ENCODE assay signal across 22 mouse cellular contexts in the genomic region with DNA sequence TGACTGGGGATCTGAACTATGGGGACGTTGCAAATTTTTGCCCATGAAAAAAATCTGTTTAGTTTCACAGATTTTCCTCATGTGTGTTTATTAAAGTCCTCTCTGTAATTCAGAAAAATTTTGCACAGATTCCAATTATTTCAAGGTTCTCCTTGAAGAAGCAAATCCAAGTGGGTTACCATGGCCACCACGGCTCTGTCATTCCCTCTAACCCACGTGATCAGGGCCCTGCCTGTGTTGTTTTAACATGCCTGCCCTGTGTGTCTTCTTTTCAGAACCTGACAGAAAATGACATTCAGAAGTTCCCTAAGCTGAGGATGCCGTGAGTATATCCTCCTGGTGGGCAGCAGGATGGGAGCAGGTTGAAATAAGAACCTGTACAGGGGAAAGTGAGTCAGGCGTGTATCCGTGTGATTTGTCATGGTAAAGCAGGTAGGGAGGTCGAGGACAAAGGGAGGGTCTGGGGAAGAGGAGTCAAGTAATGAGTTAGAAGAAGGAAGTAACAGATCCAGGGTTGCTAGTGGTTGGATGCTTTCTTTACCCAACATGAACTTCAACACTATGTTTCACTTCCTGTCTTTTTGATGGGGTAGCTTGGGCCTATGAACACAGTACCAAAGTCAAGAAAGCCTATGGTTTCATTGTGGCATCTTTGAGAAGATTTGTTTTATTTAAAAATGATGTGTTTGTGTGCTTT. TPM values are rescaled to one million over a fixed set of nuclear protein-coding genes. Genes with fewer than 3 reads are reported as not detected.
DNase-seq lines count a peak whose midpoint lies in the region; ATAC-seq and TF ChIP-seq lines count a peak whose summit lies in the region.
"Had no signal": no experiment of that assay in that cellular context is flagged by ENCODE, and none has a peak within 500 bp of the region (broad histone marks: within the 10 kb centered on the region; RNA-seq: fewer than 3 reads in every experiment).

No protein-coding gene starts in this region.

- no peak overlapping the region for H3K9ac ChIP-seq in midbrain, postnatal 0 days (replicated peaks; ENCODE audit: low read length, poor library complexity, severe bottlenecking)
- no peak overlapping the region for H3K9ac ChIP-seq in midbrain, embryonic 13.5 days (replicated peaks)
- H3K9ac ChIP-seq: embryonic facial prominence, embryonic 12.5 days; hindbrain, embryonic 15.5 days; kidney, embryonic 15.5 days; liver, embryonic 12.5 days; midbrain, embryonic 12.5 days; stomach, embryonic 15.5 days had no signal

- H3K27ac ChIP-seq in midbrain, postnatal 0 days (ENCODE audit: low read depth, low read length): no peak overlapping the region
- no peak overlapping the region for H3K27ac ChIP-seq in midbrain, embryonic 13.5 days
- peak overlapping the region; percentile 59 for H3K27ac ChIP-seq in bone marrow macrophage, adult 2 months (ENCODE audit: insufficient read depth, low read depth, low read length)
- H3K27ac ChIP-seq: embryonic facial prominence, embryonic 12.5 days; hindbrain, embryonic 15.5 days; kidney, embryonic 15.5 days; liver, embryonic 12.5 days; midbrain, embryonic 12.5 days; stomach, embryonic 15.5 days had no signal

- DNase-seq in midbrain, postnatal 0 days (ENCODE audit: low spot score): peak; percentile 32
- peak; percentile 48 for DNase-seq in CD4-positive, CD25-positive, alpha-beta regulatory T cell, adult 2 months (ENCODE audit: low read depth, low spot score)
- DNase-seq in naive thymus-derived CD4-positive, alpha-beta T cell, adult 2 months (ENCODE audit: low read depth): peak; percentile 64
- no peak for DNase-seq in urinary bladder, adult 2 months (ENCODE audit: low spot score)
- DNase-seq in gastrocnemius, postnatal 14 days: no peak
- DNase-seq: cerebellum, adult 11 months; cerebellum, postnatal 36 days; heart, adult 18-20 months; thymus, postnatal 36 days had no signal

- no peaks in the 10 kb centered on the region for H3K27me3 ChIP-seq in midbrain, postnatal 0 days (ENCODE audit: insufficient read depth, low read length)
- H3K27me3 ChIP-seq in midbrain, embryonic 13.5 days: no peaks in the 10 kb centered on the region
- H3K27me3 ChIP-seq: embryonic facial prominence, embryonic 12.5 days; hindbrain, embryonic 15.5 days; kidney, embryonic 15.5 days; liver, embryonic 12.5 days; midbrain, embryonic 12.5 days; stomach, embryonic 15.5 days had no signal

- no peak overlapping the region for H3K4me3 ChIP-seq in midbrain, postnatal 0 days (ENCODE audit: low read depth, low read length)
- no peak overlapping the region for H3K4me3 ChIP-seq in midbrain, embryonic 13.5 days (replicated peaks)
- no peak overlapping the region for H3K4me3 ChIP-seq in bone marrow macrophage, adult 2 months (ENCODE audit: insufficient read depth, low read length)
- H3K4me3 ChIP-seq: embryonic facial prominence, embryonic 12.5 days; hindbrain, embryonic 15.5 days; kidney, embryonic 15.5 days; liver, embryonic 12.5 days; midbrain, embryonic 12.5 days; stomach, embryonic 15.5 days had no signal

- H3K4me1 ChIP-seq in midbrain, postnatal 0 days (ENCODE audit: insufficient read depth, low read length): no peaks in the 10 kb centered on the region
- H3K4me1 ChIP-seq in midbrain, embryonic 13.5 days (replicated peaks): no peaks in the 10 kb centered on the region
- peaks cover 78% of the 10 kb centered on the region for H3K4me1 ChIP-seq in bone marrow macrophage, adult 2 months (ENCODE audit: control insufficient read depth, insufficient read depth, low read length)
- H3K4me1 ChIP-seq: embryonic facial prominence, embryonic 12.5 days; hindbrain, embryonic 15.5 days; kidney, embryonic 15.5 days; midbrain, embryonic 12.5 days; stomach, embryonic 15.5 days had no signal

- no peaks in the 10 kb centered on the region for H3K36me3 ChIP-seq in midbrain, postnatal 0 days (ENCODE audit: insufficient read depth, low read length)
- no peaks in the 10 kb centered on the region for H3K36me3 ChIP-seq in midbrain, embryonic 13.5 days
- H3K36me3 ChIP-seq: embryonic facial prominence, embryonic 12.5 days; hindbrain, embryonic 15.5 days; kidney, embryonic 15.5 days; liver, embryonic 12.5 days; midbrain, embryonic 12.5 days; stomach, embryonic 15.5 days had no signal

- ATAC-seq in midbrain, postnatal 0 days (ENCODE audit: low FRiP score): no peak
- ATAC-seq in midbrain, embryonic 13.5 days: no peak
- ATAC-seq: liver, embryonic 12.5 days; lung, postnatal 0 days had no signal

- no peak overlapping the region for H3K4me2 ChIP-seq in midbrain, postnatal 0 days (ENCODE audit: low read depth, low read length, poor library complexity, severe bottlenecking)
- H3K4me2 ChIP-seq in midbrain, embryonic 13.5 days (replicated peaks): no peak overlapping the region
- H3K4me2 ChIP-seq: embryonic facial prominence, embryonic 12.5 days; hindbrain, embryonic 15.5 days; kidney, embryonic 15.5 days; liver, embryonic 12.5 days; midbrain, embryonic 12.5 days; stomach, embryonic 15.5 days had no signal

- intact Hi-C loops in gastrocnemius, postnatal 14 days (cut with DNase I; ENCODE audit: low total_unique reads): no loop called here

- TF ChIP-seq POLR2A in bone marrow macrophage, adult 2 months (IDR thresholded peaks at IDR 0.05; ENCODE audit: borderline replicate concordance, low read depth, low read length): no peak

- whole genome bisulfite sequencing in midbrain, postnatal 0 days: 64% methylated on average over 7 of the region's 7 CpGs
- 82% methylated on average over 7 of the region's 7 CpGs for WGBS in midbrain, embryonic 13.5 days

- no peaks in the 10 kb centered on the region for H3K9me3 ChIP-seq in midbrain, postnatal 0 days (ENCODE audit: low read length)
- no peaks in the 10 kb centered on the region for H3K9me3 ChIP-seq in midbrain, embryonic 13.5 days
- H3K9me3 ChIP-seq: embryonic facial prominence, embryonic 12.5 days; hindbrain, embryonic 15.5 days; kidney, embryonic 15.5 days; liver, embryonic 12.5 days; midbrain, embryonic 12.5 days; stomach, embryonic 15.5 days had no signal

- TF ChIP-seq CTCF in midbrain, postnatal 0 days (IDR thresholded peaks at IDR 0.05): no peak
- TF ChIP-seq CTCF in bone marrow macrophage, adult 2 months (IDR thresholded peaks at IDR 0.05; ENCODE audit: low read depth, low read length): no peak

RNA-seq across cellular contexts. Expression of a gene that starts 7.5 kb away (rescaled TPM):
- total RNA-seq in midbrain, postnatal 0 days (2014; rRNA removed): 1.6 and 2.7 TPM in 2 replicates
- 3.8 and 4.9 TPM in 2 replicates for polyA plus RNA-seq in midbrain, postnatal 0 days (2015; fragmentation: Nextera tagmentation; extraction: Ambion mirVana)
- 1.2 and 1.5 TPM in 2 replicates for polyA plus RNA-seq in midbrain, embryonic 13.5 days (2015; fragmentation: Nextera tagmentation; extraction: Ambion mirVana)
- 96.8 and 118 TPM in 2 replicates for polyA plus RNA-seq in bone marrow macrophage, adult 2 months (2012; ENCODE audit: insufficient read depth, insufficient read length, missing spikeins)
- 4.0 and 5.0 TPM in 2 replicates for polyA plus RNA-seq in urinary bladder, adult 2 months (2012; rRNA removed)
- total RNA-seq in gastrocnemius, postnatal 14 days (2021): 1 to 10 TPM; 1.2 to 1.5 TPM

RNA-seq across cellular contexts. Expression of a gene that starts 44.2 kb away (rescaled TPM):
- 0.66 and 0.76 TPM in 2 replicates for total RNA-seq in midbrain, postnatal 0 days (2014; rRNA removed)
- polyA plus RNA-seq in midbrain, postnatal 0 days (2015; fragmentation: Nextera tagmentation; extraction: Ambion mirVana): not detected in 2 replicates
- polyA plus RNA-seq in midbrain, embryonic 13.5 days (2015; fragmentation: Nextera tagmentation; extraction: Ambion mirVana): not detected in 2 replicates
- polyA plus RNA-seq in bone marrow macrophage, adult 2 months (2012; ENCODE audit: insufficient read depth, insufficient read length, missing spikeins): not detected in 2 replicates
- polyA plus RNA-seq in urinary bladder, adult 2 months (2012; rRNA removed): not detected in 2 replicates
- not detected for total RNA-seq in gastrocnemius, postnatal 14 days (2021)
- total RNA-seq: adrenal gland, postnatal 36 days; heart, adult 18-20 months; layer of hippocampus, adult 8-10 months; left cerebral cortex, postnatal 10 days had no signal
- polyA plus RNA-seq: embryonic facial prominence, embryonic 12.5 days; heart, postnatal 0 days; liver, embryonic 12.5 days; lung, postnatal 0 days; midbrain, embryonic 12.5 days had no signal

Comparison
In these comparisons a context has a peak if more than half of its experiments do, and no peak if none do; other contexts are left out.
1. DNase-seq: peak in midbrain, postnatal 0 days (single experiment), CD4-positive, CD25-positive, alpha-beta regulatory T cell, adult 2 months (single experiment) and naive thymus-derived CD4-positive, alpha-beta T cell, adult 2 months (single experiment); none in urinary bladder, adult 2 months (single experiment) and gastrocnemius, postnatal 14 days (single experiment).
2. RNA of a gene that starts 7.5 kb away (polyA plus RNA-seq): 96.8 to 118 TPM in bone marrow macrophage, adult 2 months; 3.8 to 4.9 TPM in midbrain, postnatal 0 days, 4.0 to 5.0 TPM in urinary bladder, adult 2 months and 1.2 to 1.5 TPM in midbrain, embryonic 13.5 days; every median in the first group is over 10 times any median in the second.